Mouse (Mus musculus) right cerebral cortex, postnatal 36 days (tissue): ENCODE data around the gene Kansl1.

Source experiments
- DNase-seq, 2 experiments: peaks; one replicate each; pipeline ENCODE4 v3.0.0; 2022; ENCODE audit warnings: low spot score in 2 of 2, mixed read lengths in 1 of 2

Kansl1 gene

GRCm38 (mm10) chr11:104309377-104310225, 159.1 kb downstream of the Kansl1 start:
- DNase-seq = no peak

- no peak for DNase-seq
These were observed 161.5 kb downstream of the Kansl1 start for GRCm38 (mm10) chr11:104307136-104307535.

- no peak for DNase-seq
These were observed 162.2 kb downstream of the Kansl1 start for GRCm38 (mm10) chr11:104306483-104306882.

GRCm38 (mm10) chr11:104305711-104306110, 162.9 kb downstream of the Kansl1 start:
- no peak for DNase-seq

- DNase-seq = no peak
These were observed 165.3 kb downstream of the Kansl1 start for GRCm38 (mm10) chr11:104303088-104303960.

GRCm38 (mm10) chr11:104302628-104303027, 166.0 kb downstream of the Kansl1 start:
- DNase-seq = peak in 1 of 2 experiments; percentile 69

GRCm38 (mm10) chr11:104297671-104298070, 171.0 kb downstream of the Kansl1 start:
- no peak for DNase-seq

GRCm38 (mm10) chr11:104295656-104296055, 173.0 kb downstream of the Kansl1 start:
- DNase-seq = no peak

- DNase-seq = no peak
These were observed 173.5 kb downstream of the Kansl1 start for GRCm38 (mm10) chr11:104295145-104295544.

- DNase-seq = no peak
These were observed 175.4 kb downstream of the Kansl1 start for GRCm38 (mm10) chr11:104293241-104293640.

GRCm38 (mm10) chr11:104292443-104293220, 176.0 kb downstream of the Kansl1 start:
- no peak for DNase-seq

GRCm38 (mm10) chr11:104289199-104290031, 179.2 kb downstream of the Kansl1 start:
- peak; percentile 52 to 60 for DNase-seq

GRCm38 (mm10) chr11:104288835-104289198, 179.8 kb downstream of the Kansl1 start:
- DNase-seq = peak; percentile 55 to 77

GRCm38 (mm10) chr11:104287113-104287512, 181.5 kb downstream of the Kansl1 start:
- DNase-seq = no peak
